Mouse (Mus musculus): ENCODE results near the gene Plxnc1. TPM values are rescaled to one million over a fixed set of nuclear protein-coding genes. Genes with fewer than 3 reads are reported as not detected.

Gene Plxnc1
- 31.1 and 31.6 TPM in 2 replicates for polyA plus RNA-seq (2012; rRNA removed)

DNA sequence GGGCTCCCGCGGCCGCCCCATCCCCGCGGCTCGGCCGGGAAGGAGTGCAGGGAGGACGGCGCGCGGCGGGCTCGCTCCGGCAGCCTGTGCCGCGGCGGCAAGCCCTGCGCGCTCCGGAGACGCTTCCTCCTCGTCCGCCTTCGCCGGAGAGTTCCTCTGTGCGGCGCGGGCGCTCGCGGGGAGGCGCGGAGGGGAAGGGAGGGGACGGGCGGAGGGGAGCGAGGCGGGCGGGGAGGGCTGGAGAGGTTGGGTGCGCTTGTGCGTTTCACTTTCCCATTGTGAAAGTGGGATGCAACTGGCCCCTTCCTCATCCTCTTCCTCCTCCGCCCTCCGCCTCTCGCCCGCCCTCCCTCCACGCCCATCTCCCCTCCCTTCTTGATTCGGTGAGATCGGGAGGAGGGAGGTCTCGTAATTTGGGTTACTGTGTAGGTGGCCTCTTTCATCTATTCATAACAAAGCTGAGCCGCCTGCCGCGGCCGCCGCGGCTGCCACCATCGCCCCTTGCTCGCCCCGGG lies at the start of gene Plxnc1:
Gene Plxnc1 (minus strand): TSS at position 145 of the 515 bp plus-strand sequence.

